Mouse (Mus musculus): Measurements from ENCODE around the gene Tmem243.

- no peak for TF ChIP-seq CTCF (IDR thresholded peaks at IDR 0.05; ENCODE audit: low read depth, low read length)
- TF ChIP-seq POLR2A (IDR thresholded peaks at IDR 0.05; ENCODE audit: insufficient read depth, low read length) = no peak
- no peak for TF ChIP-seq EP300 (IDR thresholded peaks at IDR 0.05; ENCODE audit: insufficient read depth, low read depth, low read length)
Measured at GRCm38 (mm10) chr5:9156746-9157145, 56.3 kb downstream of the Tmem243 start.
